Mouse (Mus musculus) adrenal gland, adult (tissue): Measurements from ENCODE around the gene Mdga1.
A peak's percentile ranks its signal among the peaks of the same experiment; 100 is the strongest.

Experiments used
- DNase-seq, 2 experiments: peaks; one replicate each; pipeline ENCODE4 v3.0.0; 2022 to 2023; ENCODE audit warnings: low spot score in 1 of 2; ENCODE audit not compliant: inconsistent age in 2 of 2

Mdga1 gene

DNA sequence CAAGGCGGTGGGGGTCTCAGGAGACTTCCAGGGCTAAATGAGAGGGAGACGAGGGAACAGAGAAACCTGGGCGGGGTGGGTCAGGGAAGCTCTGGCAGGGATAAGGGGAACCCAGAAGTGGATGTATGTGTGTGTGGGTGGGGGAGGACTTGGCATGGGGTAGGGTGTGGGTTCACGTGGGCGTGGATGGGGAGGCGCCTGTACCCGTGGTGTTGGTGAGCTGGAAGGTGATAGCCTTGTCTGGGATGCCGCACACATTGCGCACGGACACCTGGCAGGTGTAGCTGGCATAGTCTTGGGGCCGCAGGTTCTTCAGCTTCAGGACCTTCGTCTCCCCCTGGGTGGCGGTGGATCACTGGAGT is 120.5 kb downstream of the Mdga1 start:
- no peak for DNase-seq

DNA sequence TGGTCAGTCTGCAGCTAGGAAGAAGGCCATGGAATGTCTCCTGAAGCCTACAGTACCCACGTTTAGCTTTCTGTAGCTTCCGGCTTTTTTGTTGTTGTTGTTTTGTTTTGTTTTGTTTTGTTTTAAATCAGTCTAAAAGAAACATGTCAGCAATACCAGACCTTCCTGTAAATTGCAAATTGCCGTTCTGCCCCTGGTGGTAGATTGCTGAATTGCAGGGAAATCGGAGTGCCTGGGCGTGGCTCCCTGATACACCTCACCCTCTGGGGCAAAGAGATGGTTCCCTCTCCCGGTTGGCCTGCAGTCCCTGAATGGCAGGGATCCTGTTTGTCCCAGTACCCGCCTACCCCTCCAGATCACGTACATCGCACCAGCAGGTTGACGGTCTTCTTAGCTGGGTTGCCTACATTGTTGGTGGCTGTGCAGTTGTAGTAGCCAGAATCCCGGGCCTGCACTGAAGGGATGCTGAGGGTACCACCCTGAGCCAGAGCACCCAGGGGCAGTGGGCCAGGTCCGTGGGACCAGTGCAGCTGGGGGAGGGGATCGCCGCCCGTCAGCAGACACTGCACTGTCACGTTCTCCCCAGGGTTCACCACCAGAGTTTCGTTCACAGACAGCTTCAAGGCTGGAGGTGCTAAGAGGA is 121.0 kb downstream of the Mdga1 start:
- DNase-seq = peak; percentile 49 to 85

DNA sequence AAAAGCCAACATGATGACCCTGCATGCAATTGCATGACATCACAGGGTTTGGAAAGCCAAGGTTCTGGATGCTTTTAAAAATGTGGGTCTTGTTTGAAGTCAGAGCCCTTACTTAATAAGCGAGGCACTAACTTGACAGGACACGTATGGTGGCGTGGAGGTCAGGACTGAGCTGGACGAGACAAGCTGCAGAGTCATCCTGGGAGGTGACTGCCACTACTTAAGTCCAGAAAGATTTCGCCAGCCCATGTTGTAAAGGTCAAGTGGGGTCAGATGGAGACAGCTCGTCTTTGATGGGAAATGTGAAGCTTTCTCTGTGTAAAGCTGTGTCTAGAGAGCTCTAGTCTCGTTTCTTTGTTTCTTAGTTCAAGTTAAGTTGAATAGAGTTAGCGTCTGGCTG is 122.6 kb downstream of the Mdga1 start:
- DNase-seq = no peak

DNA sequence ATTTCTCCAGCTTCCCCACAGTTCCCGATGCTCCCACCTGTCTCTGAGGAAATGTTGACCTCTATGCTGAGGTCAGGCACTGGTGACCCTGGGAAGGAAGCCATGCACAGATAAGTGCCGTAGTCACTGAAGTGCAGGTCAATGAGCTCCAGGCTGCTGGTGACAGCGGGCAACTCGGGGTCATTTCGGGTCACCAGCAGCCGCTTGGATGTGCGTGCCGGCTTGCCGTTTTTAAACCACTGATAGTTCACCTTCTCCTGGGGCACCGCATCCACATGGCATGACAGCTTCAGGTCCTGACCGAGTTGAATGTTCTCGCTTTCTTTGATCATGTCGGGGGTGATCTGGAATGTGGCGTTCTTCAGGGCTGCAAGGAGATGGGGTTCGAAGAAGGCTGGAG is 123.6 kb downstream of the Mdga1 start:
- DNase-seq = no peak

DNA sequence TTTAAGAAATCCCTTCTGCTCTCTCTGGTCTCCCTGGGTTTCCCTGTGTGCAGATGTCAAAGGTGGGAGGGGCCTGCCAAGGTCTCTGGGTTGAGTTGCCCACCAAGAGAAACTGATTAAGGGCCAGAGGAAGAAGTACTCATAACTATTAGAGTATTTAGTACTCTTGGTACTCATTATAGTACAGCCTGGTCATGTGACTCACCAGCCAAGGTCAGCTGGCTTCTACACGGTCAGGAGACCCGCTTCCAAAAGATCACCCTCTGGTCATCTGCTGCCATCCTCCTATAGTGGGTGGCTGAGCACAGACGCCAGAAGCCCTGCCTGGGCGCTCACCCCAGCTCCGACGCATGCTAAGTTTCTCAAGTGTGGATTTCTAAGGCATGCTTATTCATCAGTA is 124.9 kb downstream of the Mdga1 start:
- DNase-seq = no peak

DNA sequence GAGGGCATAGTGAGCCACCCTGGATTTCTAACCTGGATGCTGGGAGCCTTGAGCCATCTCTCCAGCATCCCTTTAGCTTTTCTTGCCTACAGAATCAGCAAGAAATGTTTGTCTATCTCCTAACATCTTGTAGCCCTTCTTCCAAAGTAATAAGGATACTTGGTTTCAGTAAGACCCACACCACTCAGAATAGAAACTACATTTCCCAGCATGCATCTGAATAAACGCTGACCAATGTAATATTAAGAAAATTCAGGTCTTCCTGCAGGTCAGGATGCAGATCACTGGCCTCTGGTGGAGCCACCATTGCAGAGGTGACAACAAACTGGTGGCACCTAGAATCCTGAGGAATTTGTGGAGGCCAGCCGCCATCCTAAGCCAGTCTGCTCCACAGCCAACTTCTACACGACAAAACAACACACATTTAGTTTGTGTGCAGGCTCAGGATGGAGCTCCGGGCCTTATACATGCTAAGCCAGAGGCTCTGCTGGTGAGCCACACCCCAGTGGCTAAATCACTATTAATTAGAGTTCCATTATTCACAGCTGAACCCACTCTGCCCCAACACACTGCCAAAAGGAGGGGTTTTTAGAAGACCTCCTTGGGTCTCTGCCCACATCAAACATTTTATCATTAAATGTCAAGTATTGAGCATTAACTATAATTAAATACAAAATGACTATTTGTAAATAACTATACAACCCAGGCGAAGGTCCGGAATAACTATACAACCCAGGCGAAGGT is 126.3 kb downstream of the Mdga1 start:
- no peak for DNase-seq

DNA sequence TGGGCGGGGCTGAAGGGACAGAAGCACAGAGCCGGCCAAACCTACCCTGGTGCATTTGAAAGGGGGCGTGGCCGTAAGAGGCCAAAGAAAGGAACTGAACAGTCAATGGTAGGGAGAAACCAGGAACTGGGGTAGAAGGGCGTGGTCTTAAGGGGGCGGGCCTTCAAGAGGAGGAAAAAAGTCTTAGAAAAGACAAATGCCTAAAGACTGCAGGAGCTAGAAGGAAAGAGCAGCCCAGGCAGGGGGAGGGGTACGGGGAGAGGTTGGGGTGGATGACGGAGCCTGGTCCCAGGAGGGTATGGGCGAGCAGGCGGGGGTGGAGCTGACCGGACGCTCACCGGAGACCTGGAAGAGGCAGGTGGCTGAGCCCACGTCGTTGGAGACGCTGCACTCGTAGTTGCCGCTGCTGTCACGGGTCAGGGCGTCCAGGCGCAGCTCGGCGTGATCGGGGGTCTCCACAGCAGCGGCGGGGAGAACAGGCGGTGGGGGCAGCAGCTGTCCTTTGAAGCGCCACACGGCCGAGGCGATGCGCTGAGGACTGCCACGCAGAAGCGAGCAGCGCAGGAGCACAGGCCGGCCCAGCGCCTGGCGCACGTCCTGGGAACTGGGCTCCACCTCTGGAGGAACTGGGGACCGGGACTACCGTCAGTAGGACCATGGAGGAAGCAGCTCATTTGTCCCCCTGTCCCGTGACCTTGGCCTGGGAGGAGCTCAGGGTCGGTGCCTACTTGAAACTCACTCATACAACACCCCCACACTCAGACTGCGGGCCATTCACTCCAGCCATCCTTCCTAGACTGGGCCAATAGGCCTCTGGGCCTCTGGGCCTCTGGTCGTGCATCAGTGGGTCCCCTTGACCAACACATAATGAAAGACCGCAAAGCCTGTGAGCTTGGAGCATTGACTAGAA is 127.9 kb downstream of the Mdga1 start:
- DNase-seq = peak; percentile 49 to 77

DNA sequence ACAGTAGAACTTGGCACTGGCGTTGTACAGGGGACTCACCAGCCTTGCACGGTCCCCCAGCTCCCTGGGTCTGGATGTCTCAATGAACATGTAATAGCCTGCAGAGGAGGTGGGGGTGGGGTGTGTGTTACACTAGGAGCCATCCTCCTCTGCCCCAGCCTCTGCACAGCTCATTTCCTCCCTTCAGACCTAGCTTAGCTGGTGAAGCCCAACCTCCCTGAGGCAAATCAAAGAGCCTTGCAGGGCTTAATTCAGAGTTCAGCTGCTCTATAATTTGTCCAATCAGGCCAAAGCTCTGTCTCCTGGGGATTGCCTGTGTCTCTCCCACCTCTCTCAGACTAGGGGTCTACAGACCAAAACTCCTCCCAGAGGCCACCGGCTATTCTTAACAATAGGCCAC is 131.9 kb downstream of the Mdga1 start:
- DNase-seq = no peak

DNA sequence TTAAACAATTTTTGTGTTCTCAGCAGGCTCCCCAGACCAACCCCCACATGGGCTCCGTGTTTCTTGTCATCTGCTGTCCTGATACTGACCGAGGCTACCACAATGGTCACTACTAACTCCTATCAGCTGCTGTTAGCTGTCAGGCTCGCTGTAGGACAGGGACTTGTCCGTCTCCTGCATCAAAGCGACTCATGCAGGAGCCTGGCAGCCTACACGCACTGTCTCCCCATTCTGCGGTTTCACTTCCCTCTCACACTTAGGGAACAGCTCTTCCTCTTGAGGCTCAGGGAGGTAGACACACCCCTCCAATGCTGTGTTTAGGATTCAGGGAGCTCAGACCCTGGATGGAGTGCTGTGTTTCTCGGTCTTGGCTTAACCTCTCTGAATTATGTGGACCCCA is 132.4 kb downstream of the Mdga1 start:
- no peak for DNase-seq

DNA sequence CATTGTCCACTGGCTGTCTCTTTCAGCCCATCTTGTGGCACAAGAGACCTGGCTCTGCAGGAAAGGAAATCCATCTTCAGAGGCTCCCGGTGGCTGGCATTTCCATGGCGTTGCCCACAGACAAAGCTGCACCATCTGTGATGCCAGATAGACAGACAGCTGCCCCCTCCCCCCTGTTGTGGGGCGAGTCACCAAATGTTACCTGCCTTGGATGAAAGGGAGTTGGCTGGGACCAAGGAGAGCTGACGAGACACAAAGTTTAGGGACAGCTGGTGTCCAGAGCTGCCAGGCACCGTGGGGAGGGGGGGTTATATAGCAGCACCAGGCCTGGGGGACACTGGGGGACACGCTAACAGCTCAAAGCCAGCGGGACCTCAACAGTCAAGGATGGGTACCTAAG is 135.1 kb downstream of the Mdga1 start:
- no peak for DNase-seq

DNA sequence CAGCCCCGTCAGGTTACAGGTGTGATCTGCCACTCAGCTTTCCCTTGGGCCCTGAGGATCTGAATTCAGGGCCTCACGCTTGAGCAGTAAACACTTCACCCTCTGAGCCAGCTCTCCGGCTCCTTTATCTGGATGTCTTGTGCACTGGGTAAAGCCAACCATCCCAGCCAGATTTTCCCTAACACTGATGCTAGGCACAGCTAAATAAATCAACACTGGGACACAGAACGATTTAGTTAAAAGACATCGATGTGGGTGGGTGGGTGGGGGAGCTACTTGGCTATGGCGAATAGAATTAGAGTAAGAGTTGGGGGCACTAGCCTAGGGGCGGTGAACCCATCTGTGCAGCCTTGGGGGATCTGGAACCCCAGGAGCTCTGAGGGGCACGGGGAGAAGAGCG is 135.6 kb downstream of the Mdga1 start:
- no peak for DNase-seq

DNA sequence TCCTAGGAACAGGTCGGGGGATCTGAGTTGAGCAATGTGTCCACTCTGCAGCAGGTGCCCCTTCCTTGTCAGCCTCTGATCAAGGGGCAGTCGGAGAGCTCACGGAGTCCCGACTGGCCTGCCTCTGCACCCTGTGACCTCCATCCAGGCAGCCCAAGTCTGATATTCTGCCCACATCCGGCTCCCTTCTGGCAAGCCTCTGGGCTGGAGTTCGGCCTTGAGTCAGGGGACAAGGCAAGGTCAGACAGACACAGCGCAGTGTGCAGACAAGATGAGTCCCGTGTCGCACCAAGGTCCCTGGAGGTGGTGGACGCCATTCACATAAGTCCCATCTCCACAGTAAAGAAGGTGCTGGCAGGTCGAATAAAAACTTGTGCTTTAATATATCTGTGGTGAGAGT is 138.2 kb downstream of the Mdga1 start:
- DNase-seq = peak; percentile 62 to 74

DNA sequence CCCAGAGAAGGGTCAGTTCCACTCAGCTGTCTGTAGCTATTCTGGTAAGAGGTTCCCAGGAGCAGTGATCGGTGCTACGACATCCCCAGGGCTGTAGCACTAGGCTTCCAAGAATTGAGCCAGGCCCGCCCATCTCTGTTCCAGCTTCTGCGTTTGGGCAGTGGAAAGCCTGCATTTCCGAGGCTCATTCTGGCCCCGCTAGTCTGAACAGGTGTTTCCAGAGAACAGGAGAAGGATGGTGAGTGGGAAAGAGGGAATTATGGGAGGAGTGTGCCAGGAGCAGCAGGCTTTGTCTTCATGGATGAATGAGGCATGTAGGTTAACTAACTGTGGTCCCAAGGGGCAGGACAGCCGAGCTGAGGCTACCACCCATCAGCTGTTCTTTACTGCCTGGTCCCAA is 140.8 kb downstream of the Mdga1 start:
- no peak for DNase-seq

DNA sequence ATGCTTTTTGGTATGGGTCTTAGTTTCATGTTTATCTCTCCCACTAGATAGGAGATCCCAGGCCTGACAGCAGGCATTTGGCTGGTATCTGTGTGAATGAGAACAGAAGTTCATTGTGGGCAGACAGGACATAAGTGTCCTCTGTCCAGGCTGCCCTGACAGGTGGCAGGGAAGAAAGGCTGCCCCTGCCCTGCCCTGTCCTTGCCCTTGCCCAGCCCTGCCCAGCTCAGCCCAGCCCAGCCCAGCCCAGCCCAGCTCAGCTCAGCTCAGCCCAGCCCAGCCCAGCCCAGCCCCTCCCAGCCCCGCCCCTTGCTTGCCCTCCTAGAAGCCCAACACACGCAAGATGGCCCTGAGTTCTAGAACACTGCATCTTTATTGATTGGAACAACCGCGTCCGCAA is 142.3 kb downstream of the Mdga1 start:
- DNase-seq = no peak

DNA sequence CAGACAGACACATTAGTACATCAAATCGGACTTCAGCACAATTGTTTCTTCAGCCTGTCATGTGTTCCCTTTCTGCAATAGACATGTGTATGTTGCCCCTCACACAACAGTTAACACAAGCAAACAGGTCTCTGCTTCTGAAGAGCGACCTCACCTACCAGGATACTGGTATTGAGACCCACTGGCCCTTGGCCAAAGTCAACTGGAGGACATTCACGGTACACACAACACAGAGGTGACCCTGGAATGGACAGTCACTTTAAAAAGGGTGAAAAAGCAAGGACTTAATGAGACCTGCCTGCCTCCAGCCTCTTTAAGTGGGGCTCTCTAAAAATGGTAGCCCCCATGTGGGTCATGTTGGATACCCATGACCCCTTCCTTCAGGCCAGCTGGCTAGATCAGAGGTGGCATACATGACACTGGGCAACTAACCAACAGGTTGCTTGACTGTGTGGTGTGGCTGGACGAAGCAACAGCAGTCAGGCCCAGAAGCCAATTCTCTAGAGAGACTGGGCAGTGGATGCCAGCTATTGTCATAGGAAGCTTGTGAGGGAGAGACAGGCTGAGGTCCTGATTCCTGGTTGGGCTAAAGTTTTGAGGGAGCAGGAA is 145.3 kb downstream of the Mdga1 start:
- no peak for DNase-seq

DNA sequence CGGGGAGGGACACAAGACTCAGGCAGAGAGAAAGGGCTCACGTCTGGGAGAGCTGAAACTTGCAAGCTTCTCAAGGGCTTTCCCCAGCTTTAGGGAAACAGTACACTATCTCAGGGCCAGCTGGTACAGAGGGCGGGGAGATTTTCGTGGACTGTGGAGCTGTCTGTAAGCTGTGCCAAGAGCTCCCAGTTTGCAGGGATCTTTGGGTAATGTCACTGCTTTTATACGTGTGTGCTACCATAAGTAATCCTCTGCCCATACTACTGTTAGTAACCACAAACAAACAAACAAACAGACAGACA is 145.7 kb downstream of the Mdga1 start:
- DNase-seq = peak in 1 of 2 experiments; percentile 55

DNA sequence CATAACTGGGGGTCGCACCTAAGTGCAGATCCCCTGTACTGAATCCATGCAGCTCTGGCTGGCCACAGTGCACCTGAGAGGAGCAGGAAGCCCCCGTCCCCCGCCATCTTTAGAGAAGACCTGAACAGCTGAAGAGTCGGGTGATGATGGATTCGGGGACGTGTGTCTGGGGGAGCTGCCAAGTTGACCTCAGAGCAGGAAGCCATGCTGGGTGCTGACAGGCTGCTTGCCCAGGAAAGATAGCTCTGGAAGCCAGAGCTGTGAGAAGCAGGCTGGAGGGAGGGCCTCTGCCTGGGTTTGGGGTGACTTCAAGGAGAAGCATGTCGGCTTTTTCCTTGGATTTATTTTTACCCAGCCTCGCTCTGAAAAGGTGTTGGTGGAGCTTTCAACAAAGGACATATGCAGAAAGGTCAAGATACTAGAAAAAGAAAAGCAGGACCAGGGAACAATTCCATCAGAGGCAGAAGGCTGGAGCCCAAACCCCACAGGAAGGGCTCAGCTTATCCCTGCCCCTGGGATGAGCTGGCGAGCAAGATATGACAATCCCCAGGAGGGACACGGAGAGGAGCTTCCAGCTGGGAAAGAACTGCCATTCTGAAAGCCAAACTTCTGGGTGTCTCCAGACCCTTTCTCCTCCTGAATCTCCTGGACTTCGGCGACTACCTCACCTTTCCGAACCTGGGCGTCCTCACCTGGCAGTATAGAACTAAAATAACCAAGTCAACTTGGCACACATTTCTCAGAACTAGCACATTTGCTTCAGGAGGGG is 146.3 kb downstream of the Mdga1 start:
- peak in 1 of 2 experiments; percentile 31 for DNase-seq

DNA sequence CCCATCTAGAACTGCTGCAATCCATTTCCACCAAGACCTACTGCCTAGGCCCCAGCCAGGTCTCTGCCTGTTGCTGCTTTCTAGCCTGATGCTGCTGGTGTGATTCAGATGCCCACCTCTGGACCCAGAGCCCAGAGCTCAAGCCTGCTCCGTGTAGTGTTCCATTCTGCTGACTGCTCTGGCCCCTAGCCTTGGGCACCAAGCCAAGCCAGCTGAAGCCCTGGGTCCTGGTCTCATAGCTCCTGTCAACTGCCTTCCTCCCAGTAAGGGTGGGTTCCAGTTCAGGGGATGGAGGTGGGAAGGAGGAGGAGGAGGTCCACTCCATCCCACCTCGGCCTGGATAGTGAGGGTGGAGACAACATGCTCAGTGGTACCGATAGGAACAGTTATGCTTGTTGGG is 150.3 kb downstream of the Mdga1 start:
- DNase-seq = peak; percentile 31 to 51

DNA sequence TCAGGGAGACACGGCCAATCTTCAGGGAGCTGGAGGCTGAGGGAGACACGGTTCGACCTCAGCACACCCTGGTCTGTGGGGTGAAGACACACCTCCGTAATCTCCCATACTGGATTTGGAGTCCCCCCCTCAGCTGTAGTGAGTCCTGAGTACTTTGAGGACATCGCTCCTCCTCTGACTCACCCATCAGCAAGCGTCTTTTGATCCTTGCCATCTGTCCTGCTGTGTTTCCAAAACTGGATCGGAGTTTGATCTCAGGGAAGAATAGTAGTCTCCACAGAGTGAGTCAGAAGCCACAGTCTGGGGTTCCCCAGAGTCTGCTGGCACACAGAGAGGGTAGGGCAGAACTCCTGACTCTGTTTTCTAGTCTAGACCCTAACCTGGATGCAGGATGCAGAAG is 150.9 kb downstream of the Mdga1 start:
- no peak for DNase-seq

DNA sequence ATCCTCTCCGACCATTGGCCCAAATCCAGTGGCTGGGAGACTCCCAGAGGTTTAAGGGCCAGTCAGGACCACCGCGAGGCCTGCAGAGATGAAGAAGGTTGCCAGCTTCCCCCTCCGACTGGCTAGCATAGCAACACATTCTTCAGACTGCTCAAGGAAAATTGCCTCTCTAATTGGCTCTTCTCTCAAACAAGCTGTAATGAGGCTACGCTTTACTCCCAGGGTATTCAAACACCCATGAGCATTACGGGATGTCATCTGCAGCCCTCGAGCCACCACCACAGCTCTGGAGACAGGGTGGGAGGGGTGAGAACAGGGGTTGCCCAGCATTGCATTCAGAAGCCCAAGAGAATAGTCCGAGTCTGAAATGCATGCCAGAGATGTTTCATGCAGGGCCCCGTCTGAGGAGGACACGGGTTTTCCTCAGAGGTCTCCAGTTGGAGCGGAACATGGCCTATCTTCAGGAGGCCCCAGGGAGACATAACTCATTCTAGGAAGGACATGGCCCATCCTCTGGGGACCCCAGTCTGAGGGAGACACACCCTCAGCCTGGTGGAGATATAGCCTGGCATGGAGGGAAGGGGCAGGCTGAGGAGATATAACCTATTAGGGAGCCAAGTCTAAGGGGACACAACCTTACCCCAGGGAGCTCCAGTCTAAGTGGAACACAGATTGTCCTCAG is 151.5 kb downstream of the Mdga1 start:
- no peak for DNase-seq
